Mouse (Mus musculus): ENCODE measurements at regions not wholly inside any gene's neighbourhood (a gene's known extent, or its start where the extent isn't known, plus 50 kb on each side); places are given as distances from the start of the nearest gene placed in this dataset.

- Histone ChIP-seq H3K27ac (ENCODE audit: low read depth, low read length) (no peak overlapping the region), H3K4me3 (ENCODE audit: low read depth, low read length) (no peak overlapping the region), H3K4me1 (replicated peaks; ENCODE audit: control insufficient read depth, insufficient read depth, low read length) (peaks cover 1% of the 10 kb centered on the region; the same call in 1 of the 2 replicates), H3K9me3 (ENCODE audit: control insufficient read depth) (no peaks in the 10 kb centered on the region), H3K9ac (ENCODE audit: low read depth, low read length) (no peak overlapping the region), H3K36me3 (ENCODE audit: control insufficient read depth, insufficient read depth) (no peaks in the 10 kb centered on the region), H3K4me2 (replicated peaks; ENCODE audit: low read depth) (no peak overlapping the region), H3K27me3 (replicated peaks; ENCODE audit: control insufficient read depth, insufficient read depth, low read length) (no peaks in the 10 kb centered on the region)
- ATAC-seq: no peak
- no peak for TF ChIP-seq CTCF (IDR thresholded peaks at IDR 0.05; ENCODE audit: low read depth)
- WGBS: 96% methylated on average over 2 of the region's 2 CpGs
These were observed 175.0 kb downstream of the Rab11fip4 start for GRCm38 (mm10) chr11:79766036-79766435.

GRCm38 (mm10) chr11:79765396-79765795 lies 174.4 kb downstream of the Rab11fip4 start:
- whole genome bisulfite sequencing: 61% methylated on average over 2 of the region's 2 CpGs
- ATAC-seq: no peak
- Histone ChIP-seq H3K9ac (ENCODE audit: low read depth, low read length) (no peak overlapping the region), H3K4me2 (replicated peaks; ENCODE audit: low read depth) (no peak overlapping the region), H3K36me3 (ENCODE audit: control insufficient read depth, insufficient read depth) (no peaks in the 10 kb centered on the region), H3K27ac (ENCODE audit: low read depth, low read length) (no peak overlapping the region), H3K9me3 (ENCODE audit: control insufficient read depth) (no peaks in the 10 kb centered on the region), H3K4me1 (replicated peaks; ENCODE audit: control insufficient read depth, insufficient read depth, low read length) (no peaks in the 10 kb centered on the region; the same call in 1 of the 2 replicates), H3K4me3 (ENCODE audit: low read depth, low read length) (no peak overlapping the region), H3K27me3 (replicated peaks; ENCODE audit: control insufficient read depth, insufficient read depth, low read length) (no peaks in the 10 kb centered on the region)
- TF ChIP-seq CTCF (IDR thresholded peaks at IDR 0.05; ENCODE audit: low read depth): no peak

- H3K36me3 ChIP-seq (ENCODE audit: control insufficient read depth, insufficient read depth): no peaks in the 10 kb centered on the region
- ATAC-seq: no peak
- H3K4me3 ChIP-seq (ENCODE audit: low read depth, low read length): no peak overlapping the region
- no peak overlapping the region for H3K4me2 ChIP-seq (replicated peaks; ENCODE audit: low read depth)
- TF ChIP-seq CTCF (IDR thresholded peaks at IDR 0.05; ENCODE audit: low read depth): no peak
- H3K9ac ChIP-seq (ENCODE audit: low read depth, low read length): no peak overlapping the region
- H3K27ac ChIP-seq (ENCODE audit: low read depth, low read length): no peak overlapping the region
- 86% methylated on average over 6 of the region's 6 CpGs for WGBS
- no peaks in the 10 kb centered on the region for H3K27me3 ChIP-seq (replicated peaks; ENCODE audit: control insufficient read depth, insufficient read depth, low read length)
- H3K4me1 ChIP-seq (replicated peaks; ENCODE audit: control insufficient read depth, insufficient read depth, low read length): no peaks in the 10 kb centered on the region
- H3K9me3 ChIP-seq (ENCODE audit: control insufficient read depth): no peaks in the 10 kb centered on the region
These were observed 173.0 kb downstream of the Rab11fip4 start for GRCm38 (mm10) chr11:79764026-79764425.

- TF ChIP-seq CTCF (IDR thresholded peaks at IDR 0.05; ENCODE audit: low read depth): no peak
- no peaks in the 10 kb centered on the region for H3K9me3 ChIP-seq (ENCODE audit: control insufficient read depth)
- H3K9ac ChIP-seq (ENCODE audit: low read depth, low read length): no peak overlapping the region
- H3K4me1 ChIP-seq (replicated peaks; ENCODE audit: control insufficient read depth, insufficient read depth, low read length): no peaks in the 10 kb centered on the region
- WGBS: 100% methylated on average over 2 of the region's 2 CpGs
- no peak overlapping the region for H3K4me2 ChIP-seq (replicated peaks; ENCODE audit: low read depth)
- H3K4me3 ChIP-seq (ENCODE audit: low read depth, low read length): no peak overlapping the region
- H3K27me3 ChIP-seq (replicated peaks; ENCODE audit: control insufficient read depth, insufficient read depth, low read length): no peaks in the 10 kb centered on the region
- H3K36me3 ChIP-seq (ENCODE audit: control insufficient read depth, insufficient read depth): no peaks in the 10 kb centered on the region
- ATAC-seq: no peak
- no peak overlapping the region for H3K27ac ChIP-seq (ENCODE audit: low read depth, low read length)
These were observed 171.6 kb downstream of the Rab11fip4 start for GRCm38 (mm10) chr11:79762654-79763053.

- Histone ChIP-seq H3K9ac (ENCODE audit: low read depth, low read length) (no peak overlapping the region), H3K9me3 (ENCODE audit: control insufficient read depth) (no peaks in the 10 kb centered on the region), H3K4me3 (ENCODE audit: low read depth, low read length) (no peak overlapping the region), H3K27ac (ENCODE audit: low read depth, low read length) (no peak overlapping the region), H3K36me3 (ENCODE audit: control insufficient read depth, insufficient read depth) (no peaks in the 10 kb centered on the region), H3K27me3 (replicated peaks; ENCODE audit: control insufficient read depth, insufficient read depth, low read length) (no peaks in the 10 kb centered on the region), H3K4me1 (replicated peaks; ENCODE audit: control insufficient read depth, insufficient read depth, low read length) (no peaks in the 10 kb centered on the region), H3K4me2 (replicated peaks; ENCODE audit: low read depth) (no peak overlapping the region)
- 74% methylated on average over 2 of the region's 2 CpGs for WGBS
- ATAC-seq: no peak
- no peak for TF ChIP-seq CTCF (IDR thresholded peaks at IDR 0.05; ENCODE audit: low read depth)
These were observed 171.0 kb downstream of the Rab11fip4 start for GRCm38 (mm10) chr11:79762027-79762426.

- Histone ChIP-seq H3K4me3 (ENCODE audit: low read depth, low read length) (no peak overlapping the region), H3K27me3 (replicated peaks; ENCODE audit: control insufficient read depth, insufficient read depth, low read length) (no peaks in the 10 kb centered on the region), H3K4me1 (replicated peaks; ENCODE audit: control insufficient read depth, insufficient read depth, low read length) (no peaks in the 10 kb centered on the region), H3K9me3 (ENCODE audit: control insufficient read depth) (no peaks in the 10 kb centered on the region), H3K4me2 (replicated peaks; ENCODE audit: low read depth) (no peak overlapping the region), H3K27ac (ENCODE audit: low read depth, low read length) (no peak overlapping the region), H3K36me3 (ENCODE audit: control insufficient read depth, insufficient read depth) (no peaks in the 10 kb centered on the region), H3K9ac (ENCODE audit: low read depth, low read length) (no peak overlapping the region)
- no peak for ATAC-seq
- WGBS: 84% methylated on average over 4 of the region's 4 CpGs
- peak; percentile 45 for TF ChIP-seq CTCF (IDR thresholded peaks at IDR 0.05; ENCODE audit: low read depth)
These were observed 169.5 kb downstream of the Rab11fip4 start for GRCm38 (mm10) chr11:79760533-79760932.

GRCm38 (mm10) chr11:79758281-79758680 lies 167.3 kb downstream of the Rab11fip4 start:
- Histone ChIP-seq H3K9me3 (ENCODE audit: control insufficient read depth) (no peaks in the 10 kb centered on the region), H3K4me3 (ENCODE audit: low read depth, low read length) (no peak overlapping the region), H3K27me3 (replicated peaks; ENCODE audit: control insufficient read depth, insufficient read depth, low read length) (no peaks in the 10 kb centered on the region), H3K9ac (ENCODE audit: low read depth, low read length) (no peak overlapping the region), H3K4me1 (replicated peaks; ENCODE audit: control insufficient read depth, insufficient read depth, low read length) (no peaks in the 10 kb centered on the region), H3K27ac (ENCODE audit: low read depth, low read length) (no peak overlapping the region), H3K4me2 (replicated peaks; ENCODE audit: low read depth) (no peak overlapping the region), H3K36me3 (ENCODE audit: control insufficient read depth, insufficient read depth) (no peaks in the 10 kb centered on the region)
- TF ChIP-seq CTCF (IDR thresholded peaks at IDR 0.05; ENCODE audit: low read depth): no peak
- 97% methylated on average over 3 of the region's 3 CpGs for WGBS
- no peak for ATAC-seq
